Mouse (Mus musculus) ES-Bruce4 (cell line): Measurements from ENCODE around the gene Gnpat. TPM values are rescaled to one million over a fixed set of nuclear protein-coding genes. Genes with fewer than 3 reads are reported as not detected.

Source experiments
- H3K27ac ChIP-seq: 2 replicates; pipeline ENCODE4 v1.5.1; 2012; ENCODE audit warnings: low read length, inconsistent platforms; ENCODE audit not compliant: insufficient read depth
- H3K27me3 ChIP-seq: 2 replicates; pipeline ENCODE4 v1.6.1; 2012; ENCODE audit warnings: mild to moderate bottlenecking, low read length, inconsistent platforms; ENCODE audit not compliant: control insufficient read depth, poor library complexity, insufficient read depth, severe bottlenecking
- H3K36me3 ChIP-seq: 2 replicates; pipeline ENCODE4 v1.6.1; 2012; ENCODE audit warnings: inconsistent platforms, mild to moderate bottlenecking, low read length, moderate library complexity; ENCODE audit not compliant: control insufficient read depth, poor library complexity, insufficient read depth, severe bottlenecking
- H3K4me1 ChIP-seq: one replicate; pipeline ENCODE4 v1.8.1; 2011; ENCODE audit warnings: low read length; ENCODE audit not compliant: control insufficient read depth, insufficient read depth
- H3K4me3 ChIP-seq: 2 replicates; pipeline ENCODE4 v1.5.1; 2011; ENCODE audit warnings: low read depth, mild to moderate bottlenecking, low read length
- H3K9ac ChIP-seq: 2 replicates; pipeline ENCODE4 v1.6.1; 2012; ENCODE audit warnings: low read depth, mild to moderate bottlenecking, inconsistent platforms; ENCODE audit not compliant: poor library complexity, severe bottlenecking
- H3K9me3 ChIP-seq: replicated peaks from 2 replicates; pipeline ENCODE4 v1.6.1; 2012; ENCODE audit warnings: mild to moderate bottlenecking, low read length, inconsistent platforms; ENCODE audit not compliant: control insufficient read depth, poor library complexity, insufficient read depth, severe bottlenecking
- CTCF ChIP-seq: IDR thresholded peaks from one replicate; pipeline ENCODE4 v1.8.1; 2011; ENCODE audit warnings: low read depth, low read length
- EP300 ChIP-seq: IDR thresholded peaks from 2 replicates; pipeline ENCODE4 v1.6.1; 2011; ENCODE audit warnings: low read depth, low read length; ENCODE audit not compliant: insufficient read depth
- POLR2A ChIP-seq: IDR thresholded peaks from one replicate; pipeline ENCODE4 v1.8.1; 2011; ENCODE audit warnings: low read length; ENCODE audit not compliant: insufficient read depth
- polyA plus RNA-seq: library from polyadenylated mRNA; stranded (reverse); fragments of >200 nt; gene quantifications from 2 replicates; pipeline ENCODE4 v1.2.4, GENCODE M21; 2011; ENCODE audit warnings: low read depth; ENCODE audit not compliant: missing spikeins, insufficient read depth, insufficient read length

The Gnpat gene
- polyA plus RNA-seq, 1 experiment, result 113 TPM

GRCm38 (mm10) chr8:124853511-124853910, 9.3 kb upstream of the Gnpat start:
- TF ChIP-seq POLR2A (no peak), CTCF (no peak), EP300 (no peak)
- Histone ChIP-seq H3K36me3 (peaks cover 61% of the 10 kb centered on the region), H3K27me3 (no peaks in the 10 kb centered on the region), H3K9ac (no peak overlapping the region), H3K27ac (no peak overlapping the region), H3K4me3 (no peak overlapping the region), H3K4me1 (no peaks in the 10 kb centered on the region), H3K9me3 (no peaks in the 10 kb centered on the region)

- H3K27me3 ChIP-seq, result no peaks in the 10 kb centered on the region
- H3K36me3 ChIP-seq, result peaks cover 65% of the 10 kb centered on the region
- peaks cover 1% of the 10 kb centered on the region for H3K4me1 ChIP-seq
- no peak overlapping the region for H3K27ac ChIP-seq
- no peak overlapping the region for H3K4me3 ChIP-seq
- no peak for TF ChIP-seq POLR2A
- peak; percentile 69 for TF ChIP-seq CTCF
- H3K9ac ChIP-seq, result no peak overlapping the region
- no peaks in the 10 kb centered on the region for H3K9me3 ChIP-seq
Observed at GRCm38 (mm10) chr8:124859466-124859865, 3.4 kb upstream of the Gnpat start.

DNA sequence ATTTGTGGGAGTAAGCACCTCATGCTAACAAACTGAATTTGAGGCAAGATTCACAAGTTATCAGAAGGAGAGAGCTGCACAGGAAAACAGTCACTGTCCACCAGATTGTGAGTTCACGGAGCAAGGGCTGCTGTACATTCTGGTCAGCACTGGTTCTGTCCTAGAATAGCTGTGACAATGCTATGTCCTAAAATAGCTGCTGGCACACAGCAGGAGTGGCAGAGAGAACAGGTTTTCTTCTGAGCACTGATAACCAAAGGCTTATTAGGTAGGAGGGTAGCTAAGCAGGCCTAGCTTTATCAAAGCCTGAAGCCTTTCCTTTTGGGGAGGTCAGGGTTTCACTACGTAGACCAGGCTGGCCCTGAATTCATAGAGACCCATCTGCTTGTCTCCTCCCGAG, 2.6 kb upstream of the Gnpat start:
- H3K9ac ChIP-seq, result no peak overlapping the region
- H3K4me3 ChIP-seq, result no peak overlapping the region
- peaks cover 1% of the 10 kb centered on the region for H3K4me1 ChIP-seq
- H3K27me3 ChIP-seq, result no peaks in the 10 kb centered on the region
- peaks cover 58% of the 10 kb centered on the region for H3K36me3 ChIP-seq
- no peaks in the 10 kb centered on the region for H3K9me3 ChIP-seq
- no peak overlapping the region for H3K27ac ChIP-seq
- TF ChIP-seq EP300, result no peak
- no peak for TF ChIP-seq CTCF
- no peak for TF ChIP-seq POLR2A

- Histone ChIP-seq H3K36me3 (peaks cover 29% of the 10 kb centered on the region), H3K4me3 (peak overlapping the region; percentile 96), H3K27ac (no peak overlapping the region), H3K9me3 (no peaks in the 10 kb centered on the region), H3K9ac (peak overlapping the region; percentile 92), H3K4me1 (peaks cover 1% of the 10 kb centered on the region), H3K27me3 (no peaks in the 10 kb centered on the region)
- no peak for TF ChIP-seq POLR2A
- no peak for TF ChIP-seq CTCF
- TF ChIP-seq EP300, result no peak
Observed at GRCm38 (mm10) chr8:124863163-124863677, 387 bp downstream of the Gnpat start.

DNA sequence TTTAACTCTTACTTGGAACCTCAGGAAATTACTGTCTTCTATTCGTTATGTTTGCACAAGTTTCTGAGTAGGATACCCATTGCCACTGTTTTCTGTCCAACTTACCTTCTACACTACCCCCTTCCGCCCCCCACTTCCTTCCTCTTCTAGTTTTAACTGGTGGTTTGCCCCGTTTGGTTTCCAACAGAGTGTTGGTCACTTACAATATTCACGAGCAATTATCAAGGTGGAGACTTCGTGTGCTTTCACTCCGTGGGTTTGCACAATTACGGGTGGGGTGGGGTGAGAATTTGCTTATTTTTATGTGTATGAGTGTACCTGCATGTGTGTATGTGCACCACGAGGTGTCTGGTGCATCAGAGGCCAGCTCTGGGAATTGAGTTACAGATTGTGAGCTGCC, 896 bp downstream of the Gnpat start:
- no peaks in the 10 kb centered on the region for H3K27me3 ChIP-seq
- peak overlapping the region; percentile 96 for H3K4me3 ChIP-seq
- peak overlapping the region; percentile 92 for H3K9ac ChIP-seq
- peaks cover 24% of the 10 kb centered on the region for H3K36me3 ChIP-seq
- H3K27ac ChIP-seq, result no peak overlapping the region
- no peaks in the 10 kb centered on the region for H3K9me3 ChIP-seq
- TF ChIP-seq POLR2A (no peak), CTCF (no peak), EP300 (no peak)
- peaks cover 1% of the 10 kb centered on the region for H3K4me1 ChIP-seq

DNA sequence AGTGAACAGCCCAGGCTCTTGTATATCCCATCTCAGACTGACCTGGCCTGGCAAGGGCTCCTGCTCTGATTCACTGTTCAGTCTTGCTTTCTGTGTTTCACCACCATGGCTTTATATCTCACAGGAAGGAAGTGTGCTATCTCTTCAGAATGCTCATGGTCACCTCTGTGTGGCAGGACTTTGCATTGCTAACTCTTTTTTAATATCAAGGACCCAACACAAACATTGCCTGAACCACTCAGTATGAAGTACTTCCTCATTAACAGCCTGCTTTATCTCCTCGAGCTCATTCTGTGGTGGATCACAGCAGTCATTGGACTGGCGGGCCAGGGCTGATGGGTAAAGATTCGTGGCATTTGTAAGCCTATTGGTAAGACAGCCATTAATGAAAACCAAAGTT, 3.8 kb downstream of the Gnpat start:
- no peaks in the 10 kb centered on the region for H3K27me3 ChIP-seq
- TF ChIP-seq POLR2A (no peak), EP300 (no peak), CTCF (no peak)
- no peak overlapping the region for H3K27ac ChIP-seq
- no peaks in the 10 kb centered on the region for H3K4me1 ChIP-seq
- peaks cover 9% of the 10 kb centered on the region for H3K36me3 ChIP-seq
- no peaks in the 10 kb centered on the region for H3K9me3 ChIP-seq
- no peak overlapping the region for H3K9ac ChIP-seq
- H3K4me3 ChIP-seq, result no peak overlapping the region
